Mouse (Mus musculus) CH12F3 (cell line): ENCODE measurements around the gene Olfr854.

Experiments
- in situ Hi-C: fragments of 300-500 bp; cut with MboI; formaldehyde crosslinking; loops from 2 replicates; pipeline ENCODE4 v1.14.3; 2020; ENCODE audit warnings: low sequenced_read_pairs

The Olfr854 gene

DNA sequence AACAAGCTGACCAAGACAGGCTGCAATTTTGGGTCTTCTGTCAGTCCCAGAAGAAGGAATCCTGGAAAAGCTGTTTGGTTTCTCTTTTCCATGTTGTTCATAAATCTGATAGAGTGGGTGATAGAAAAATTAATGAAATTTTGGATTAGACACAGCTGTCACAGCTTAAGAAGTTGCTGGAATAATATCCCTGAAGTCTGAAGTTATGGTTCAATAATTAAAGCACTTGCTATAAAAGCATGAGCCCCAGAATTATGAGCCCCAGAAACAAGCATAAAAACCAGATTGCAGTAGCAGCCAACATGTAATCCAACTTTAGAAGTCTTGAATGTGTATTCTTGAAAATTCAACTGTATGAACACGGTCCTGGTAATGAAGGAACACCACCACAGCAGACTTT, at the start of gene Olfr854:
Gene Olfr854, minus strand, starts transcription at position 101 of the 400 bp plus-strand sequence.
- in situ Hi-C loops = no loop called here

DNA sequence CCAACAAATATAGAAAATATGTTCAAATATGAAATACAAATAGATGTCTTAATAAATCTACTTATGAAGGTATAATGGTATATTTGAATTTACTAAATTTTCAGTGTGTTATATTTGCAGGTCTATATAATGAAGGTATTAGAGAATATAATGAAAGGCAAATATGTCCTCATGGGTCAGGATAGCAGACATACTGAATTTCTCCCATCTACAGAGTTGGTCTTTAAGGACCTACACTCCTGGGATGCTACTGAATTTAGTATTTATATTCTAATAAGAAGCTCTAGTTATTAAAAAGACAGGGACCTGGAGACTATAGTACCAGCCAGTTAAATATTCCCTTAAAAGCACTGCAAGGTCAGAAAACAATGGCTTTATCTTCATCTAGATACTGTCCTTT, 15.1 kb upstream of the Olfr854 start, which contains the start of gene Olfr855:
Gene Olfr855, plus strand, starts transcription at position 301 of the 400 bp plus-strand sequence.
- in situ Hi-C loops = no loop called here

DNA sequence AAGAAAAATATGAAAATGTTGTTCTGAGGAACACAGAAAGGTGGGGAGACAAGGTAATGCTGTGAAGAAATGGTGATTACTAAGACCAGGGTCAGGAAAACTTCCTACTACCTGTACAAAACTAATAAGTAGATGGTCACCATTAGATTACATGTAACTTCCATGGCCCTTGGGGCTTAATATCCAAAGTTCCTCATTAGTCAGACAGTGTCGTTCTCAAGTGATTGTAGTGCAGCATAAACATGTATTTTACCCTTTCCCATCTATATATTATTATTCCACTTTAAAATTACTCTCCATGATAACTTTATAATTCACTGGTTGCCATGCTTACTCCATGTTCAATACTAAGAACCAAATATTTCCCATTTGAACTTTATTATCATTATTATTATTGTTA, 26.2 kb downstream of the Olfr854 start, which contains the start of gene Olfr853:
Gene Olfr853, minus strand, starts transcription at position 101 of the 400 bp plus-strand sequence.
- in situ Hi-C loops = no loop called here
